Mouse (Mus musculus) kidney, embryonic 15.5 days (tissue): ENCODE measurements around the gene Oxa1l. TPM values are rescaled to one million over a fixed set of nuclear protein-coding genes. Genes with fewer than 3 reads are reported as not detected.

ENCODE experiments used
- ATAC-seq: fragments of 200-750 bp; cut with Nextera tagmentation; replicated peaks from 2 replicates; pipeline ENCODE4 v1.8.0; 2017; ENCODE audit warnings: moderate TSS enrichment; ENCODE audit not compliant: low FRiP score
- H3K27ac ChIP-seq: fragments of 300-500 bp; sonication (generic); 2 replicates; pipeline ENCODE4 v1.5.1; 2015; ENCODE audit warnings: mild to moderate bottlenecking, inconsistent platforms
- H3K27me3 ChIP-seq: fragments of 300-500 bp; sonication (generic); 2 replicates; pipeline ENCODE4 v1.6.1; 2015; ENCODE audit warnings: inconsistent platforms
- H3K36me3 ChIP-seq: fragments of 300-500 bp; sonication (generic); 2 replicates; pipeline ENCODE4 v1.6.1; 2015; ENCODE audit warnings: inconsistent platforms
- H3K4me1 ChIP-seq: fragments of 300-500 bp; sonication (generic); 2 replicates; pipeline ENCODE4 v1.6.1; 2015; ENCODE audit warnings: inconsistent platforms
- H3K4me2 ChIP-seq: fragments of 300-500 bp; sonication (generic); 2 replicates; pipeline ENCODE4 v1.6.1; 2015; ENCODE audit warnings: moderate library complexity, mild to moderate bottlenecking, inconsistent platforms
- H3K4me3 ChIP-seq: fragments of 300-500 bp; sonication (generic); replicated peaks from 2 replicates; pipeline ENCODE4 v1.5.1; 2015; ENCODE audit warnings: mild to moderate bottlenecking, inconsistent platforms
- H3K9ac ChIP-seq: fragments of 300-500 bp; sonication (generic); 2 replicates; pipeline ENCODE4 v1.6.1; 2015; ENCODE audit warnings: mild to moderate bottlenecking, inconsistent platforms
- H3K9me3 ChIP-seq: fragments of 300-500 bp; sonication (generic); replicated peaks from 2 replicates; pipeline ENCODE4 v1.6.1; 2016; ENCODE audit warnings: inconsistent platforms
- WGBS: fragments of 180-500 bp; shearing (Covaris S2); methylation state at CpG from one replicate; pipeline ENCODE4 v1.1.7; 2015; ENCODE audit warnings: mixed read lengths; 5-methylcytosine and 5-hydroxymethylcytosine counted together
- polyA plus RNA-seq: library from polyadenylated mRNA; unstranded; fragments of >200 nt; fragmentation: Nextera tagmentation; extraction: Ambion mirVana; gene quantifications from 2 replicates; pipeline ENCODE4 v1.2.1, GENCODE M21; 2015

Oxa1l gene
- polyA plus RNA-seq, 1 experiment from 2014 or later: 61.0 TPM

DNA sequence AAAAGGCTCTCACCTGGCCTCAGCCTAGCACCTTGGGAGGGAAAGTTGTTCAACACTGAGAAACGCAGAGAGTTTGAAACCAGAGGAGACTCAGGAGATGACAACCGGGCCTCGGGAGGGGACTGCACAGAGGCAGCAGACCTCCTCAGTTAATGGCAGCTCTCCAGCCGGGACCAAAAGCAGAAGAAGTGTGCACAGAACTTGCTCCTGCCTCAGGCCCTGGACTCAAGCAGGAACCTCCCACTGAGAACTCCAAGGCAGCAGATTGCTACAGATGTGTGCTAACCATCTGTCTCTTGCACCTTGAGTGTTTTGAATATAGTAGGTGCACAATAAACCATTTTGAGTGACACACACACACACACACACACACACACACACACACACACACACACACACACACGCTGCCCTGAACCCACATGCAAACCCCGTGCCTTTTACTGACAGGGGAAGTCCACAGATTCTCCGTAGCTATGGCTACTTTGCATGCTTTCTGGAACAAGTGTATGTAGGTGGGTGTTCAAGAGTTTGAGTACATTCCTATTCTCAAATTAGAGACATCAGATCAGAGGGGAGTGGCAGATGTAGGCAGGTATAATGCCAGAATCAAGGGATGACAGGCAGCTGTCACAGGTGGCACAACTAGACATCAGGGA, 37.4 kb downstream of the Oxa1l start:
- WGBS: 54% methylated on average over 7 of the region's 7 CpGs
- peaks cover 31% of the 10 kb centered on the region for H3K4me1 ChIP-seq
- H3K9ac ChIP-seq: no peak overlapping the region
- H3K9me3 ChIP-seq: no peaks in the 10 kb centered on the region
- H3K27ac ChIP-seq: peak overlapping the region; percentile 66
- peaks cover 8% of the 10 kb centered on the region; the same call in 1 of the 2 replicates for H3K36me3 ChIP-seq
- no peak overlapping the region for H3K4me3 ChIP-seq
- H3K4me2 ChIP-seq: no peak overlapping the region
- no peaks in the 10 kb centered on the region for H3K27me3 ChIP-seq
- ATAC-seq: no peak

DNA sequence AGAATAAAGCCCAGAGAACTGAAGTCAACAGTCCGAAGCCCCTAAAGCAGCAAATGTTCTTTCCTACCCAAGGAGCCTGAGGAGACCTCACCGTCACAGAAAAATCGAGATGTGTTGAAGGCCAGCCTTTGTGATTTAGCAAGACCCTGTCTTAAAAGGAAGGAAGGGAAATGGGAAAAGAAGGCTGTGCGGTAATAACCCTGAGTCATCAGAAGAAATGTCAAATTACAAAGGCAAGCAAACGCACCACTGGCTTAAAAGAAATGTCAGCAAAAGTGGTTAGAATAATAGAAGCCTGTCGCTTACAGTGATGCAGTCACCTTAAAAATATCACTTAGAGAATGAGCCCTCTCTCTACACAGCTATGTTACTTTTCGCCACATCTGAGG, 37.9 kb downstream of the Oxa1l start:
- no peaks in the 10 kb centered on the region for H3K9me3 ChIP-seq
- peak; percentile 48 for ATAC-seq
- H3K4me3 ChIP-seq: no peak overlapping the region
- H3K4me2 ChIP-seq: peak overlapping the region; percentile 9; the same call in 1 of the 2 replicates
- no peaks in the 10 kb centered on the region for H3K27me3 ChIP-seq
- WGBS: 17% methylated on average over 7 of the region's 7 CpGs
- no peak overlapping the region for H3K9ac ChIP-seq
- H3K4me1 ChIP-seq: peaks cover 31% of the 10 kb centered on the region
- H3K36me3 ChIP-seq: peaks cover 10% of the 10 kb centered on the region; the same call in 1 of the 2 replicates
- peak overlapping the region; percentile 66 for H3K27ac ChIP-seq

DNA sequence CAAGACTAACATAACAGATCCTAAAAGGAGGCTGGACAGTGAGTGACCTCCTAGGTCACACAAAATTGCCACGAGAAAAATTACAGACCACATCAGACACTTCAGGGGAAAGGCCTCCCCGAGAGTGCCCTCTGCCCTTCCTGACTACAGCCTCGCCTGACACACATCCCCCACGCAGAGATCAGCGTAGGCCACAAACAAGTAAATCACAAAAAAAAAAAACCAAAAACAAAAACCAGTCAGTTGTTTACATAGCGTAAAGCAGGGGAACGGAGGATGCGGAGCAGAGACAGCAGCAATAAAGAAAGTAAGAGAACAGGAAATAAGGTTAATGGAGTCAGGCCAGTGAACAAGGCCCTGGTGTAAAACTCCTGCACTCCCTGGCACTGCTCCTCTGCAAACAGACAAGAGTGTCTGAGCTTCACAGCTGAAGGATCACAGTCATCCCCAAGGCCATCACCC, 38.3 kb downstream of the Oxa1l start:
- no peak overlapping the region for H3K4me3 ChIP-seq
- 12% methylated on average over 8 of the region's 8 CpGs for WGBS
- peaks cover 31% of the 10 kb centered on the region for H3K4me1 ChIP-seq
- H3K4me2 ChIP-seq: peak overlapping the region; percentile 9; the same call in 1 of the 2 replicates
- H3K27me3 ChIP-seq: no peaks in the 10 kb centered on the region
- peaks cover 10% of the 10 kb centered on the region; the same call in 1 of the 2 replicates for H3K36me3 ChIP-seq
- H3K27ac ChIP-seq: peak overlapping the region; percentile 66
- no peak overlapping the region for H3K9ac ChIP-seq
- H3K9me3 ChIP-seq: no peaks in the 10 kb centered on the region
- peak; percentile 84 for ATAC-seq

GRCm38 (mm10) chr14:54401723-54402122, 41.1 kb downstream of the Oxa1l start:
- no peaks in the 10 kb centered on the region for H3K9me3 ChIP-seq
- no peak for ATAC-seq
- no peak overlapping the region for H3K27ac ChIP-seq

DNA sequence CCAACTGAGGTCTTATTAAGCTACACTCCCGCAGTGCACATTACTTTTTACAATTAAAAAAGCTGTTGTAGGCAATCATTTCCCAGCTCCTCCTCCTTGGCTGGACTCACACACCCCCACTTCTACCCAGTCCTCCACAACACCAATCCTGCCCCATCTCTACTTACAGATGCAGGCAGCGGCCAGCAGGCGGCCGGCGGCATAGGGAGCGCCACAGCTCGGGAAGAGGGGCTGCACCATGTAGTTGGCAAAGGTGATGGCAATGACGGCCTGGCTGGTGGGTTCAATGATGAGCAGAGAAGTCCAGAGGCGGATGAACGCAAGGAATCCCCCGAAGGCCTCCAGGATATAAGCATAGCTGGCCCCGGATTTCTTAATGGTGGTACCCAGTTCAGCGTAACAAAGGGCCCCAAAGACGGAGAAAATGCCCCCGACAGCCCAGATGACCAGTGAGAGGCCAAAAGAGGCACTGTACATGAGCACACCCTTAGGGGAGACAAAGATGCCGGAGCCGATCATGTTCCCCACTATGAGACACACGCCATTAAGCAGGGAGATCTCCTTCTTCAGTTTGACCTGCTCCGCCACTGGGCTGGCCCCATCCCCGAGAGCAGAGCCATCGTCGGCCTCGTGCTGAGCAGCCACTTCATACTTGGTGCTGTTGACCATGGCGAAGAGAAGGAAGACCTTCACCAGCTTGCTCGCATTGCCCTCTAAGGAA, 47.9 kb downstream of the Oxa1l start:
- Histone ChIP-seq H3K27ac (peak overlapping the region; percentile 82; the same call in 1 of the 2 replicates), H3K4me1 (peaks cover 53% of the 10 kb centered on the region), H3K9ac (no peak overlapping the region), H3K36me3 (no peaks in the 10 kb centered on the region), H3K27me3 (no peaks in the 10 kb centered on the region), H3K9me3 (no peaks in the 10 kb centered on the region), H3K4me2 (peak overlapping the region; percentile 43), H3K4me3 (peak overlapping the region; percentile 13; the same call in 1 of the 2 replicates)
- WGBS: 56% methylated on average over 25 of the region's 25 CpGs
- peak; percentile 48; the same call in 1 of the 2 replicates for ATAC-seq

More at GRCm38 (mm10) chr14:54401723-54402122, 41.1 kb downstream of the Oxa1l start:
- WGBS: 23% methylated on average over 3 of the region's 3 CpGs
- H3K36me3 ChIP-seq: 0 out of 2 replicates have a peak, but pooled peaks cover 4% of the 10 kb centered on the region
- no peak overlapping the region for H3K4me2 ChIP-seq
- no peak overlapping the region for H3K4me3 ChIP-seq
- no peak overlapping the region for H3K9ac ChIP-seq
- no peaks in the 10 kb centered on the region for H3K27me3 ChIP-seq
- H3K4me1 ChIP-seq: peaks cover 41% of the 10 kb centered on the region

DNA sequence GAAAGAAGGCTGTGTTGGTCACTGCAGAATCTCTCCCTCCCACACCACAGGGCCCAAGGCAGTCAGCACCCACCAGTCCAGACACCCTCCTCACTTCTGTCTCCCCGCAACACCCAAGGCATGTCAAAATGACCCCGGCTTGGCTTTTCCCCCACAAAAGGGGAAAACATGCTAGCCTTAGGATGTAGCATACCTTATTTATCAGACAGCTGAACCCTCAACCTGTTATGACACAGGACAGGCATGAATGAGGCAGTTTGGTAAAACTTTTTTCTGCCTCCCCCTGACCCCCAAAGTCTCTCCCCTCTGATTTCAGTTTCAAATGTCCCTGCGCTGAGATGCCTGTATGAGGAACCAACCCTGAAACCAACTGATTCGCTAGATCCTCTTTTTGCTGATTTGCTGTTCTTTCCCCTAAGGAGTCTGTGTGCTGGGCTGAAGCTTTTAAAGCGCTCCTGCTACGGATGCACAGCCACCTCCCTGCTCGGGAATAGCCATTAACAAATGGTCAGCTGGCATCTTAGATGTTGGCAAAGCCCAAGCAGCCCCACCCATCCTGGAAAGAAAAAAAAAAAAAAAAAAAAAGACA, 48.5 kb downstream of the Oxa1l start:
- Histone ChIP-seq H3K36me3 (no peaks in the 10 kb centered on the region), H3K9me3 (no peaks in the 10 kb centered on the region), H3K4me2 (peak overlapping the region; percentile 43), H3K27me3 (no peaks in the 10 kb centered on the region), H3K4me1 (peaks cover 59% of the 10 kb centered on the region), H3K9ac (no peak overlapping the region), H3K27ac (peak overlapping the region; percentile 82), H3K4me3 (0 out of 2 replicates have a peak overlapping the region, but pooled peaks have one; percentile 13)
- WGBS: 57% methylated on average over 7 of the region's 7 CpGs
- no peak for ATAC-seq

DNA sequence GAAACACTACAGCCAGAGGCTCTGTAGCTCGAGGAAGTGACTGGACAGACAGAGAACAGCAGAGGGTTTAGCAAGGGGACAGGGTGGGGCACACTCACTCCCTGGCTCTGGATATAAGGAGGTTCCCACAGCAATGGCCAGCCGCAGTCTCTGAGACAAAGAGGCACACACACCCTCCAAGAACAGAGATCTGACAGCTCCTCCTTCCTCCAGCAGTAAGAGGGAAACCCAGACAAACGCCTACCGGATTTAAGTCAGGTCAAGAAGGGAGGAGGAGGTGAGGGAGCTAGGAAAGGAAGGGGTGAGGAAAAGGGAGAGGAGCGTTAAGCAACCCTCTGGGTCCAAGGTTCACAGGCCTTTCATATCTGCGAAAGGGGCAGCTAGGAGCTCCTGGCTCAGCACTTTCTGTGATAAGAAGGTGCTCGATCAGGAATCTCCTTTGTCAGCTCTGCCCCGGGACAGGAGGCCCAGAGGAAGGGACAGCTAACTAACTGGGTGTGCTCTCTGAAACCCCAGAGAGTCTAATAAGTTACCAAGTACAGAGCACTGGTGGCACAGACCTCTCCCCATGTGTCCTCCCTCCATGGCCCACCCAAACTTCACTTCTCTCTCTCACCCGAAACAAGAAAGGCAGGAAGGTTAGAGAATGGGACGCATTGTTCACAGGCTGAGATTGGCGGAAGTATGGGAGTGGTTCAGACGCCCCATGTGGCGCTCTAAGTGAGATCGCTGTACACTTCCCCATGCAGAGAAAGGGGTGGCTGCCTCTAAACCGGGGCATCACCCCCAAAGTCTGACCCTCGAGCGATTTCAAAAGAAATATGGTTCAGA, 49.6 kb downstream of the Oxa1l start:
- peaks cover 61% of the 10 kb centered on the region for H3K4me1 ChIP-seq
- H3K9ac ChIP-seq: peak overlapping the region; percentile 26; the same call in 1 of the 2 replicates
- no peaks in the 10 kb centered on the region for H3K27me3 ChIP-seq
- no peaks in the 10 kb centered on the region for H3K36me3 ChIP-seq
- H3K9me3 ChIP-seq: no peaks in the 10 kb centered on the region
- ATAC-seq: peak; percentile 32; the same call in 1 of the 2 replicates
- 36% methylated on average over 17 of the region's 17 CpGs for WGBS
- peak overlapping the region; percentile 43 for H3K4me2 ChIP-seq
- H3K27ac ChIP-seq: peak overlapping the region; percentile 82
- peak overlapping the region; percentile 6; the same call in 1 of the 2 replicates for H3K4me3 ChIP-seq

- ATAC-seq: no peak
- WGBS: 61% methylated on average over 9 of the region's 9 CpGs
- Histone ChIP-seq H3K27me3 (0 out of 2 replicates have a peak, but pooled peaks cover 4% of the 10 kb centered on the region), H3K4me2 (no peak overlapping the region), H3K4me3 (no peak overlapping the region), H3K4me1 (peaks cover 65% of the 10 kb centered on the region), H3K9me3 (no peaks in the 10 kb centered on the region), H3K36me3 (no peaks in the 10 kb centered on the region), H3K9ac (no peak overlapping the region), H3K27ac (no peak overlapping the region)
Measured at GRCm38 (mm10) chr14:54412000-54412576, 51.5 kb downstream of the Oxa1l start.

DNA sequence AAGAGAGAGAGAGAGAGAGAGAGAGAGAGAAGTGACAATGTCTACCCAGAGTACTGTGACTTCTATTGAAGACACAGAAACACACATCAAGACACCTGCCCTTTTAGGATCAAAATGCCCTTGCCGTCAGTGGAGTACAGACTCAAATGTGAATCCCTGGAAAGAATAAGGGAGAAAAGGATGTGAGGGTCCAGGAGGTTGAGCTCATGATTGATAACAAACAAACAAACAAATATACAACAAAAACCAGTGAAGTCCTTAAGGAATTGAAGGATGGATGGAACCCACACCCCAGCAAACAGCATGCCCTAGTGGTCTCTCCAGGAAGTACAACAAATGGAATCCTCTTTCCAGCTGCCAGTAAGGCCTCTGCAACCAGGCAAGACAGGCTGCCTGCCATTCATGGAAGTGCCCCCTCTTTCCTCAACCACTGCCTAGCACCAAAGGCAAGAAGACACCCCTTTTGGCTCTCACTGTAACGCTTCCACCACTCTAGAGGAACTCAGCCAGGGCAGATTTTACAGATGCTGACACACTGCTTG, 52.1 kb downstream of the Oxa1l start:
- Histone ChIP-seq H3K27me3 (0 out of 2 replicates have a peak, but pooled peaks cover 4% of the 10 kb centered on the region), H3K4me3 (no peak overlapping the region), H3K4me1 (peaks cover 69% of the 10 kb centered on the region), H3K9me3 (no peaks in the 10 kb centered on the region), H3K9ac (no peak overlapping the region), H3K36me3 (no peaks in the 10 kb centered on the region), H3K4me2 (peak overlapping the region; percentile 27; the same call in 1 of the 2 replicates), H3K27ac (peak overlapping the region; percentile 67)
- ATAC-seq: no peak
- WGBS: 39% methylated on average over 2 of the region's 2 CpGs

- Histone ChIP-seq H3K4me3 (peak overlapping the region; percentile 18), H3K27ac (peak overlapping the region; percentile 67), H3K27me3 (0 out of 2 replicates have a peak, but pooled peaks cover 4% of the 10 kb centered on the region), H3K9me3 (no peaks in the 10 kb centered on the region), H3K4me1 (peaks cover 58% of the 10 kb centered on the region), H3K4me2 (peak overlapping the region; percentile 52), H3K9ac (no peak overlapping the region), H3K36me3 (no peaks in the 10 kb centered on the region)
- WGBS: 8% methylated on average over 18 of the region's 18 CpGs
- peak; percentile 50; the same call in 1 of the 2 replicates for ATAC-seq
Measured at GRCm38 (mm10) chr14:54413877-54414700, 53.5 kb downstream of the Oxa1l start.
